Mouse (Mus musculus): ENCODE data around the gene Tmem151b. TPM values are rescaled to one million over a fixed set of nuclear protein-coding genes. Genes with fewer than 3 reads are reported as not detected.

Tmem151b gene
- polyA plus RNA-seq, 1 experiment from 2014 or later: 2.3 TPM

- under 1% methylated on average over 60 of the region's 61 CpGs for WGBS
- H3K9ac ChIP-seq (ENCODE audit: low read length): peak within 1 kb of the TSS; percentile 90
- peak within 1 kb of the TSS; percentile 75 for H3K4me3 ChIP-seq (ENCODE audit: low read depth, low read length)
- H3K27ac ChIP-seq (ENCODE audit: low read depth): peak within 1 kb of the TSS; percentile 82
- H3K4me2 ChIP-seq (ENCODE audit: low read length): peak within 1 kb of the TSS; percentile 93
- H3K4me1 ChIP-seq (replicated peaks; ENCODE audit: control insufficient read depth, insufficient read depth, low read length): peaks cover 21% of the 10 kb centered on the region
- peak; percentile 94 for DNase-seq (ENCODE audit: low spot score)
- no peaks in the 10 kb centered on the region for H3K9me3 ChIP-seq (ENCODE audit: control insufficient read depth, low read length)
- H3K27me3 ChIP-seq (replicated peaks; ENCODE audit: control insufficient read depth, insufficient read depth, low read length): no peaks in the 10 kb centered on the region
- H3K36me3 ChIP-seq (ENCODE audit: control insufficient read depth, insufficient read depth, low read length): peaks cover 39% of the 10 kb centered on the region
- peak; percentile 70 for ATAC-seq (replicated peaks; ENCODE audit: low FRiP score, low TSS enrichment, low read depth)
These were observed 14.4 kb upstream of the Tmem151b start, which contains the start of gene Slc35b2 for GRCm38 (mm10) chr17:45563655-45564530. TSS of gene Slc35b2 (plus strand) at chr17:45563874.

GRCm38 (mm10) chr17:45563216-45563615 is 13.7 kb upstream of the Tmem151b start:
- Histone ChIP-seq H3K9me3 (ENCODE audit: control insufficient read depth, low read length) (no peaks in the 10 kb centered on the region), H3K4me1 (replicated peaks; ENCODE audit: control insufficient read depth, insufficient read depth, low read length) (peaks cover 21% of the 10 kb centered on the region), H3K4me2 (ENCODE audit: low read length) (no peak overlapping the region), H3K27ac (ENCODE audit: low read depth) (no peak overlapping the region), H3K27me3 (replicated peaks; ENCODE audit: control insufficient read depth, insufficient read depth, low read length) (no peaks in the 10 kb centered on the region), H3K9ac (ENCODE audit: low read length) (no peak overlapping the region), H3K36me3 (ENCODE audit: control insufficient read depth, insufficient read depth, low read length) (peaks cover 33% of the 10 kb centered on the region), H3K4me3 (ENCODE audit: low read depth, low read length) (0 out of 2 replicates have a peak overlapping the region, but pooled peaks have one; percentile 75)
- 71% methylated on average over 12 of the region's 12 CpGs for WGBS
- ATAC-seq (replicated peaks; ENCODE audit: low FRiP score, low TSS enrichment, low read depth) (no peak), DNase-seq (ENCODE audit: low spot score) (no peak)

DNA sequence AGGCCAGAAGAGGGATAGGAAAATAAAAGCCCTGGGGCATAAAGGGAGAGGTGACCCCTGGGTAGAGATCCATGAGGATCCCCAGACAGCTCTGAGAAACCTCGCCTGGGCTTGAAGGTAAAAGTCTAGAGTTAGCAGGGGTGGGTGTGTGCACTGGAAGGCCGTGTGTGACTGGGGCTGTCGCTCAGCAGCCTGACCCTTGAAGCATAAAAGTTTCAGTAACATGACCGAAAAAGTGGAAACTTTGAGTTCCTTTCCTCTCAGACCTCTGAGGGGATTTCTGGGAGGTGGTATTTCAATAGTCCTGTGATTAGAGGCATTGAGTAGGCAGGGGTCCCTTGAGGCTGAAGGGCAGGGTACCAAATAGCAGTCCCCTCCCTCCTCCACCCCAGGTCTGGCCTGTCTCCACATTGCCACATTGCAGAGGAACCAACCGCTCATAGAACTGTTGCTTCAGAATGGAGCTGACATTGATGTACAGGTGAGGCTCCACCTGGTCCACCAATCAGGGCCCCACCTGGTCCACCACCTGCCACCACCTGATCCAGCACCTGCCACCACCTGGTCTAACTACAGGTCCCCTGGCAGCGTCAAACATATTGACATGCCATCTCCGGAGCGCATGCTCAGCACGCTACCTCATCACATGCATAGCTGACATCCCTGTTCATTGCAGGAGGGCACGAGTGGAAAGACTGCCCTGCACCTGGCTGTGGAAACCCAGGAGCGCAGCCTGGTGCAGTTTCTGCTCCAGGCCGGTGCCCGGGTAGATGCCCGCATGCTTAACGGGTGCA is 10.5 kb upstream of the Tmem151b start:
- Histone ChIP-seq H3K4me2 (ENCODE audit: low read length) (no peak overlapping the region), H3K9me3 (ENCODE audit: control insufficient read depth, low read length) (no peaks in the 10 kb centered on the region), H3K4me3 (ENCODE audit: low read depth, low read length) (no peak overlapping the region), H3K9ac (ENCODE audit: low read length) (no peak overlapping the region), H3K4me1 (replicated peaks; ENCODE audit: control insufficient read depth, insufficient read depth, low read length) (peaks cover 15% of the 10 kb centered on the region), H3K27me3 (replicated peaks; ENCODE audit: control insufficient read depth, insufficient read depth, low read length) (0 out of 2 replicates have a peak, but pooled peaks cover 8% of the 10 kb centered on the region), H3K36me3 (ENCODE audit: control insufficient read depth, insufficient read depth, low read length) (no peaks in the 10 kb centered on the region), H3K27ac (ENCODE audit: low read depth) (no peak overlapping the region)
- DNase-seq (ENCODE audit: low spot score): no peak
- WGBS: 87% methylated on average over 15 of the region's 15 CpGs
- no peak for ATAC-seq (replicated peaks; ENCODE audit: low FRiP score, low TSS enrichment, low read depth)

GRCm38 (mm10) chr17:45557998-45558862 is 8.8 kb upstream of the Tmem151b start:
- H3K4me2 ChIP-seq (ENCODE audit: low read length): no peak overlapping the region
- H3K9me3 ChIP-seq (ENCODE audit: control insufficient read depth, low read length): no peaks in the 10 kb centered on the region
- H3K4me1 ChIP-seq (replicated peaks; ENCODE audit: control insufficient read depth, insufficient read depth, low read length): peaks cover 8% of the 10 kb centered on the region; the same call in 1 of the 2 replicates
- no peak overlapping the region for H3K4me3 ChIP-seq (ENCODE audit: low read depth, low read length)
- no peak overlapping the region for H3K9ac ChIP-seq (ENCODE audit: low read length)
- ATAC-seq (replicated peaks; ENCODE audit: low FRiP score, low TSS enrichment, low read depth) (no peak), DNase-seq (ENCODE audit: low spot score) (no peak)
- H3K27me3 ChIP-seq (replicated peaks; ENCODE audit: control insufficient read depth, insufficient read depth, low read length): 0 out of 2 replicates have a peak, but pooled peaks cover 8% of the 10 kb centered on the region
- 71% methylated on average over 16 of the region's 16 CpGs for WGBS
- H3K27ac ChIP-seq (ENCODE audit: low read depth): no peak overlapping the region
- no peaks in the 10 kb centered on the region for H3K36me3 ChIP-seq (ENCODE audit: control insufficient read depth, insufficient read depth, low read length)

- ATAC-seq (replicated peaks; ENCODE audit: low FRiP score, low TSS enrichment, low read depth) (no peak), DNase-seq (ENCODE audit: low spot score) (no peak)
- Histone ChIP-seq H3K36me3 (ENCODE audit: control insufficient read depth, insufficient read depth, low read length) (no peaks in the 10 kb centered on the region), H3K9me3 (ENCODE audit: control insufficient read depth, low read length) (no peaks in the 10 kb centered on the region), H3K9ac (ENCODE audit: low read length) (no peak overlapping the region), H3K4me2 (ENCODE audit: low read length) (peak overlapping the region; percentile 20; the same call in 1 of the 2 replicates), H3K4me1 (replicated peaks; ENCODE audit: control insufficient read depth, insufficient read depth, low read length) (peaks cover 8% of the 10 kb centered on the region; the same call in 1 of the 2 replicates), H3K27me3 (replicated peaks; ENCODE audit: control insufficient read depth, insufficient read depth, low read length) (0 out of 2 replicates have a peak, but pooled peaks cover 8% of the 10 kb centered on the region), H3K27ac (ENCODE audit: low read depth) (no peak overlapping the region), H3K4me3 (ENCODE audit: low read depth, low read length) (no peak overlapping the region)
- 58% methylated on average over 7 of the region's 7 CpGs for WGBS
These were observed 7.9 kb upstream of the Tmem151b start for GRCm38 (mm10) chr17:45557246-45557824.

- no peaks in the 10 kb centered on the region for H3K9me3 ChIP-seq (ENCODE audit: control insufficient read depth, low read length)
- H3K36me3 ChIP-seq (ENCODE audit: control insufficient read depth, insufficient read depth, low read length): no peaks in the 10 kb centered on the region
- peak overlapping the region; percentile 59; the same call in 1 of the 2 replicates for H3K4me3 ChIP-seq (ENCODE audit: low read depth, low read length)
- no peak overlapping the region for H3K27ac ChIP-seq (ENCODE audit: low read depth)
- DNase-seq (ENCODE audit: low spot score) (no peak), ATAC-seq (replicated peaks; ENCODE audit: low FRiP score, low TSS enrichment, low read depth) (no peak)
- peak overlapping the region; percentile 55; the same call in 1 of the 2 replicates for H3K9ac ChIP-seq (ENCODE audit: low read length)
- H3K4me1 ChIP-seq (replicated peaks; ENCODE audit: control insufficient read depth, insufficient read depth, low read length): peaks cover 8% of the 10 kb centered on the region; the same call in 1 of the 2 replicates
- peak overlapping the region; percentile 95 for H3K4me2 ChIP-seq (ENCODE audit: low read length)
- WGBS: 67% methylated on average over 3 of the region's 3 CpGs
- H3K27me3 ChIP-seq (replicated peaks; ENCODE audit: control insufficient read depth, insufficient read depth, low read length): 0 out of 2 replicates have a peak, but pooled peaks cover 8% of the 10 kb centered on the region
These were observed 7.2 kb upstream of the Tmem151b start for GRCm38 (mm10) chr17:45556514-45557245.

DNA sequence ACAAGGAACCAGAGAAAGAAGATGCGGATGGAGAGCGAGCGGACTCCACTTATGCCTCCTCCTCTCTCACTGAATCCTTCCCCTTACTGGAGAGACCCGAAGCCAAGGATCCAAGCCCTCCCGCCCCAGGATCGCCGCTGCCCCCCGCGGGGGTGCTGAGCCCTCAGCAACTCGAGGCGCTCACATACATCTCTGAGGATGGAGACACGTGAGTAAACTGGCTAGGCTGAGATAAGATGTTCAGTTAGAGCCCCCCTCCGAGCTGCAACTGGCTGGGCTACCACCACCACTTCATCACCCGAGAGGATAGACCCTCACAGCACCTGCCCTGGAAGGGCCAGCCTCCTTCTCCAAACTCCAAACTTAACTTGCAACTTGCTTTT is 6.6 kb upstream of the Tmem151b start:
- 1% methylated on average over 14 of the region's 14 CpGs for WGBS
- Histone ChIP-seq H3K27me3 (replicated peaks; ENCODE audit: control insufficient read depth, insufficient read depth, low read length) (peaks cover 8% of the 10 kb centered on the region; the same call in 1 of the 2 replicates), H3K36me3 (ENCODE audit: control insufficient read depth, insufficient read depth, low read length) (no peaks in the 10 kb centered on the region), H3K4me1 (replicated peaks; ENCODE audit: control insufficient read depth, insufficient read depth, low read length) (peaks cover 8% of the 10 kb centered on the region; the same call in 1 of the 2 replicates), H3K4me3 (ENCODE audit: low read depth, low read length) (peak overlapping the region; percentile 59), H3K4me2 (ENCODE audit: low read length) (peak overlapping the region; percentile 95), H3K9ac (ENCODE audit: low read length) (peak overlapping the region; percentile 55), H3K27ac (ENCODE audit: low read depth) (no peak overlapping the region), H3K9me3 (ENCODE audit: control insufficient read depth, low read length) (no peaks in the 10 kb centered on the region)
- DNase-seq (ENCODE audit: low spot score) (no peak), ATAC-seq (replicated peaks; ENCODE audit: low FRiP score, low TSS enrichment, low read depth) (no peak)
